Mouse (Mus musculus): Measurements from ENCODE around the gene Hist1h4m. TPM values are rescaled to one million over a fixed set of nuclear protein-coding genes. Genes with fewer than 3 reads are reported as not detected.

Gene Hist1h4m
- polyA plus RNA-seq, 1 experiment from 2014 or later, result not detected

DNA sequence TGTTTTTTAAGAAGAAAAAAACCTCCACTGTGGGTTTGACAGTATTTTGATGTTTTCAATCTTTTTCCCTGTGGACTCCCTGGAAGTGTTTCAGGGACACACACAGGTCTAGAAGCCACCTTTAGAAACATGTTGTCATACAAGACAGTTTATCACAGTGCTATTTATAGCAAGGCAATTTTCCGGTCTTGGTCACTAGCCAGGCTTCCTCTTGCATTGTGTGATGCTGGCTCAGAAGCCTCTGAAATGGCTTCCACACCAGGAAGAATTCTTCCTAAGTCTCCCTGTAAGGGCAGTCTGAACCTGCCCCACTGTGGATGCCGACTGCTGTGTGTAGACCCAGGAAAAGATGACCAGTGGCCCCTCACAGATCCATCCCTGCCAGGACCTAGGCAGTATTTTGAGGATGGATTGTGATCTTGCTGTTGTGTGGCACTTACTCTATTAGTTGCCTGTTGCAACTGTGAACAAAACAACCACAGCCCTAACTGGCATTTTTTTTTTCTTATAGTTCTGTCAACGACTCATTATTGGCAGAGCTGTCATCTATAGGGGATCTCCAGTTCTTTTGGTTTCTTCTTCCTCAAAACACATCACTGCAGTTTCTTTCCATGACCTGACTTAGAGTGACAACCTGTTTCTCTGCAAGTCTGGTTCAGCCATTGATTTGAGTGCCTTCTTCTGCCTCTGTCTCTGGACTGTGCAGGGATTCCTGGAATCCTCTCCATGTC lies 40.8 kb downstream of the Hist1h4m start:
- Histone ChIP-seq H3K9ac (replicated peaks; ENCODE audit: low read length) (no peak overlapping the region), H3K27me3 (ENCODE audit: control insufficient read depth, insufficient read depth, low read length) (no peaks in the 10 kb centered on the region), H3K4me2 (ENCODE audit: low read depth, low read length) (no peak overlapping the region), H3K36me3 (replicated peaks; ENCODE audit: control insufficient read depth, insufficient read depth, low read depth, low read length) (no peaks in the 10 kb centered on the region), H3K4me3 (ENCODE audit: low read depth, low read length) (no peak overlapping the region), H3K27ac (replicated peaks; ENCODE audit: low read depth, low read length) (no peak overlapping the region), H3K4me1 (ENCODE audit: control insufficient read depth, insufficient read depth, low read length) (no peaks in the 10 kb centered on the region), H3K9me3 (replicated peaks; ENCODE audit: control insufficient read depth, low read length) (no peaks in the 10 kb centered on the region)
- DNase-seq (ENCODE audit: low spot score), result no peak
- WGBS, result 79% methylated on average over 3 of the region's 3 CpGs
- no peak for ATAC-seq (replicated peaks; ENCODE audit: insufficient number of reproducible peaks, low FRiP score, low TSS enrichment, low read depth)

GRCm38 (mm10) chr13:21855146-21855545 lies 43.6 kb downstream of the Hist1h4m start:
- Histone ChIP-seq H3K4me3 (ENCODE audit: low read depth, low read length) (peak overlapping the region; percentile 36), H3K4me1 (ENCODE audit: control insufficient read depth, insufficient read depth, low read length) (no peaks in the 10 kb centered on the region), H3K4me2 (ENCODE audit: low read depth, low read length) (no peak overlapping the region; the same call in 1 of the 2 replicates), H3K36me3 (replicated peaks; ENCODE audit: control insufficient read depth, insufficient read depth, low read depth, low read length) (no peaks in the 10 kb centered on the region), H3K27me3 (ENCODE audit: control insufficient read depth, insufficient read depth, low read length) (no peaks in the 10 kb centered on the region), H3K27ac (replicated peaks; ENCODE audit: low read depth, low read length) (no peak overlapping the region), H3K9me3 (replicated peaks; ENCODE audit: control insufficient read depth, low read length) (no peaks in the 10 kb centered on the region), H3K9ac (replicated peaks; ENCODE audit: low read length) (no peak overlapping the region)
- DNase-seq (ENCODE audit: low spot score), result peak; percentile 82
- 0 out of 2 replicates have a peak, but pooled peaks have one; percentile 44 for ATAC-seq (replicated peaks; ENCODE audit: insufficient number of reproducible peaks, low FRiP score, low TSS enrichment, low read depth)
- WGBS, result under 1% methylated on average over 11 of the region's 11 CpGs

DNA sequence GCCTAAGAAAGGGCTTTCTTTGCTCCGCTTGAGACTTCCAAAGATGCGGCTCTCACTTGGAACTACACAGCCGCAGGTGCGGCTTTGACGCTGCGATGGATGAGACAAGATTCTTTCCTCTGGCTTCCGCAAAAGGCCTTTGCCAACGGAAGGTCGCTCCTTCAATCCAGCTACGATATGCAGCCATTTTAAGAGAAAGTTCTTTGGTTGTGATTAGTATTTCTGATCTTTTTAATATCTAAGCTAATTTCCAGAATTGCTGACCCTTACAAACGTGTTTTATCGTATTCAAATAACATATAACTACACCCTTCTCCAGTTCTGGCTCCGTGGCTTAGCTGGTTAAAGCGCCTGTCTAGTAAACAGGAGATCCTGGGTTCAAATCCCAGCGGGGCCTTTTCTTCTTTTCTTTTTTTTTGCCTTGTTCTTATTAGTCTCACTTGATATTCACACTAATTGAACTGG lies 44.2 kb downstream of the Hist1h4m start:
- no peaks in the 10 kb centered on the region for H3K9me3 ChIP-seq (replicated peaks; ENCODE audit: control insufficient read depth, low read length)
- H3K4me1 ChIP-seq (ENCODE audit: control insufficient read depth, insufficient read depth, low read length), result no peaks in the 10 kb centered on the region
- H3K36me3 ChIP-seq (replicated peaks; ENCODE audit: control insufficient read depth, insufficient read depth, low read depth, low read length), result no peaks in the 10 kb centered on the region
- H3K4me3 ChIP-seq (ENCODE audit: low read depth, low read length), result peak overlapping the region; percentile 36
- WGBS, result 0% methylated on average over 15 of the region's 15 CpGs
- ATAC-seq (replicated peaks; ENCODE audit: insufficient number of reproducible peaks, low FRiP score, low TSS enrichment, low read depth) (no peak), DNase-seq (ENCODE audit: low spot score) (peak; percentile 85)
- H3K27ac ChIP-seq (replicated peaks; ENCODE audit: low read depth, low read length), result no peak overlapping the region
- no peaks in the 10 kb centered on the region for H3K27me3 ChIP-seq (ENCODE audit: control insufficient read depth, insufficient read depth, low read length)
- peak overlapping the region; percentile 33; the same call in 1 of the 2 replicates for H3K9ac ChIP-seq (replicated peaks; ENCODE audit: low read length)
- peak overlapping the region; percentile 19 for H3K4me2 ChIP-seq (ENCODE audit: low read depth, low read length)

- no peak overlapping the region for H3K4me3 ChIP-seq (ENCODE audit: low read depth, low read length)
- H3K9me3 ChIP-seq (replicated peaks; ENCODE audit: control insufficient read depth, low read length), result no peaks in the 10 kb centered on the region
- H3K27me3 ChIP-seq (ENCODE audit: control insufficient read depth, insufficient read depth, low read length), result no peaks in the 10 kb centered on the region
- no peak overlapping the region for H3K27ac ChIP-seq (replicated peaks; ENCODE audit: low read depth, low read length)
- H3K9ac ChIP-seq (replicated peaks; ENCODE audit: low read length), result no peak overlapping the region
- WGBS, result 12% methylated on average over 5 of the region's 5 CpGs
- no peaks in the 10 kb centered on the region for H3K4me1 ChIP-seq (ENCODE audit: control insufficient read depth, insufficient read depth, low read length)
- DNase-seq (ENCODE audit: low spot score) (peak; percentile 43), ATAC-seq (replicated peaks; ENCODE audit: insufficient number of reproducible peaks, low FRiP score, low TSS enrichment, low read depth) (no peak)
- no peak overlapping the region for H3K4me2 ChIP-seq (ENCODE audit: low read depth, low read length)
- H3K36me3 ChIP-seq (replicated peaks; ENCODE audit: control insufficient read depth, insufficient read depth, low read depth, low read length), result no peaks in the 10 kb centered on the region
These were observed 50.1 kb downstream of the Hist1h4m start for GRCm38 (mm10) chr13:21861608-21862007.

Small RNA genes within 50 kb of the gene (microRNA-seq; reads per million reads assigned to microRNA genes)
- gene Gm19658 (ENCODE audit: borderline number of aligned reads) (not detected), gene Gm44346 (ENCODE audit: borderline number of aligned reads) (not detected), gene Gm44466 (ENCODE audit: borderline number of aligned reads) (not detected)

Other genes starting within 250 kb of the Hist1h4m start
- gene Olfr1364, start 230.0 kb upstream of the Hist1h4m start, polyA plus RNA-seq (2014; fragmentation: Nextera tagmentation; extraction: Ambion mirVana), result not detected in 2 replicates
- gene Olfr1362, start 197.7 kb upstream of the Hist1h4m start, polyA plus RNA-seq (2014; fragmentation: Nextera tagmentation; extraction: Ambion mirVana), result not detected in 2 replicates
- gene Olfr11, start 169.2 kb upstream of the Hist1h4m start, polyA plus RNA-seq (2014; fragmentation: Nextera tagmentation; extraction: Ambion mirVana), result not detected in 2 replicates
- not detected in 2 replicates for gene Olfr1361, start 148.4 kb upstream of the Hist1h4m start, polyA plus RNA-seq (2014; fragmentation: Nextera tagmentation; extraction: Ambion mirVana)
- gene Olfr1360, start 134.3 kb upstream of the Hist1h4m start, polyA plus RNA-seq (2014; fragmentation: Nextera tagmentation; extraction: Ambion mirVana), result not detected in 2 replicates
- gene Olfr1359, start 113.6 kb upstream of the Hist1h4m start, polyA plus RNA-seq (2014; fragmentation: Nextera tagmentation; extraction: Ambion mirVana), result not detected in 2 replicates
- 4.6 TPM in 2 replicates for gene Hist1h2bl, start 95.6 kb upstream of the Hist1h4m start, polyA plus RNA-seq (2014; fragmentation: Nextera tagmentation; extraction: Ambion mirVana)
- 26.6 and 30.4 TPM in 2 replicates for gene Hist1h2ai, start 95.3 kb upstream of the Hist1h4m start, polyA plus RNA-seq (2014; fragmentation: Nextera tagmentation; extraction: Ambion mirVana)
- 9.7 and 14.7 TPM in 2 replicates for gene Hist1h3h, start 94.1 kb upstream of the Hist1h4m start, polyA plus RNA-seq (2014; fragmentation: Nextera tagmentation; extraction: Ambion mirVana)
- 6.3 and 6.4 TPM in 2 replicates for gene Hist1h2bm, start 89.7 kb upstream of the Hist1h4m start, polyA plus RNA-seq (2014; fragmentation: Nextera tagmentation; extraction: Ambion mirVana)
- gene Hist1h4j, start 76.7 kb upstream of the Hist1h4m start, polyA plus RNA-seq (2014; fragmentation: Nextera tagmentation; extraction: Ambion mirVana), result 1.4 and 2.7 TPM in 2 replicates
- gene Hist1h4k, start 61.2 kb upstream of the Hist1h4m start, polyA plus RNA-seq (2014; fragmentation: Nextera tagmentation; extraction: Ambion mirVana), result 7.7 and 8.5 TPM in 2 replicates
- gene Hist1h2ak, start 57.9 kb upstream of the Hist1h4m start, polyA plus RNA-seq (2014; fragmentation: Nextera tagmentation; extraction: Ambion mirVana), result 10.4 and 12.0 TPM in 2 replicates
- gene Hist1h2bn, start 57.6 kb upstream of the Hist1h4m start, polyA plus RNA-seq (2014; fragmentation: Nextera tagmentation; extraction: Ambion mirVana), result 1.2 and 1.9 TPM in 2 replicates
- gene Hist1h1b, start 31.1 kb upstream of the Hist1h4m start, polyA plus RNA-seq (2014; fragmentation: Nextera tagmentation; extraction: Ambion mirVana), result 20.2 and 23.6 TPM in 2 replicates
- 270 and 294 TPM in 2 replicates for gene Hist1h3i, start 28.4 kb upstream of the Hist1h4m start, polyA plus RNA-seq (2014; fragmentation: Nextera tagmentation; extraction: Ambion mirVana)
- 3.7 and 7.3 TPM in 2 replicates for gene Hist1h2an, start 24.5 kb upstream of the Hist1h4m start, polyA plus RNA-seq (2014; fragmentation: Nextera tagmentation; extraction: Ambion mirVana)
- gene Hist1h2bp, start 24.3 kb upstream of the Hist1h4m start, polyA plus RNA-seq (2014; fragmentation: Nextera tagmentation; extraction: Ambion mirVana), result 3.1 and 3.8 TPM in 2 replicates
- 23.5 and 23.8 TPM in 2 replicates for gene Hist1h2bq, start 1.5 kb upstream of the Hist1h4m start, polyA plus RNA-seq (2014; fragmentation: Nextera tagmentation; extraction: Ambion mirVana)
- gene Hist1h2ao, start 1.3 kb upstream of the Hist1h4m start, polyA plus RNA-seq (2014; fragmentation: Nextera tagmentation; extraction: Ambion mirVana), result 2.8 TPM in 1 of 2 replicates, not detected in the other
- 13.9 and 16.6 TPM in 2 replicates for gene Hist1h4n, start 20.4 kb downstream of the Hist1h4m start, polyA plus RNA-seq (2014; fragmentation: Nextera tagmentation; extraction: Ambion mirVana)
- gene Hist1h2ap, start 21.8 kb downstream of the Hist1h4m start, polyA plus RNA-seq (2014; fragmentation: Nextera tagmentation; extraction: Ambion mirVana), result 5,875 and 5,942 TPM in 2 replicates
- gene Hist1h2br, start 22.0 kb downstream of the Hist1h4m start, polyA plus RNA-seq (2014; fragmentation: Nextera tagmentation; extraction: Ambion mirVana), result 23.1 and 25.1 TPM in 2 replicates
- gene Zfp184, start 133.3 kb downstream of the Hist1h4m start, polyA plus RNA-seq (2014; fragmentation: Nextera tagmentation; extraction: Ambion mirVana), result 28.2 and 30.4 TPM in 2 replicates
- 0.24 TPM in 1 of 2 replicates, not detected in the other for gene Pom121l2, start 169.4 kb downstream of the Hist1h4m start, polyA plus RNA-seq (2014; fragmentation: Nextera tagmentation; extraction: Ambion mirVana)
- gene Prss16, start 198.0 kb downstream of the Hist1h4m start, polyA plus RNA-seq (2014; fragmentation: Nextera tagmentation; extraction: Ambion mirVana), result 0.25 and 0.50 TPM in 2 replicates
- gene Hist1h2ah, start 223.8 kb downstream of the Hist1h4m start, polyA plus RNA-seq (2014; fragmentation: Nextera tagmentation; extraction: Ambion mirVana), result 4.2 and 20.5 TPM in 2 replicates
- gene Hist1h2bk, start 224.1 kb downstream of the Hist1h4m start, polyA plus RNA-seq (2014; fragmentation: Nextera tagmentation; extraction: Ambion mirVana), result 15.9 and 24.3 TPM in 2 replicates
- 31.9 and 34.5 TPM in 2 replicates for gene Hist1h4i, start 229.6 kb downstream of the Hist1h4m start, polyA plus RNA-seq (2014; fragmentation: Nextera tagmentation; extraction: Ambion mirVana)
- gene Hist1h2ag, start 231.2 kb downstream of the Hist1h4m start, polyA plus RNA-seq (2014; fragmentation: Nextera tagmentation; extraction: Ambion mirVana), result 99.8 and 102 TPM in 2 replicates
- gene Hist1h2bj, start 231.5 kb downstream of the Hist1h4m start, polyA plus RNA-seq (2014; fragmentation: Nextera tagmentation; extraction: Ambion mirVana), result 14.2 and 16.0 TPM in 2 replicates

Measured in embryonic facial prominence, embryonic 11.5 days (tissue).